Mouse (Mus musculus): ENCODE measurements around the gene Slc38a1. TPM values are rescaled to one million over a fixed set of nuclear protein-coding genes. Genes with fewer than 3 reads are reported as not detected.

The Slc38a1 gene
- polyA plus RNA-seq (2015; fragmentation: Nextera tagmentation; extraction: Ambion mirVana), result 70.6 and 78.7 TPM in 2 replicates

DNA sequence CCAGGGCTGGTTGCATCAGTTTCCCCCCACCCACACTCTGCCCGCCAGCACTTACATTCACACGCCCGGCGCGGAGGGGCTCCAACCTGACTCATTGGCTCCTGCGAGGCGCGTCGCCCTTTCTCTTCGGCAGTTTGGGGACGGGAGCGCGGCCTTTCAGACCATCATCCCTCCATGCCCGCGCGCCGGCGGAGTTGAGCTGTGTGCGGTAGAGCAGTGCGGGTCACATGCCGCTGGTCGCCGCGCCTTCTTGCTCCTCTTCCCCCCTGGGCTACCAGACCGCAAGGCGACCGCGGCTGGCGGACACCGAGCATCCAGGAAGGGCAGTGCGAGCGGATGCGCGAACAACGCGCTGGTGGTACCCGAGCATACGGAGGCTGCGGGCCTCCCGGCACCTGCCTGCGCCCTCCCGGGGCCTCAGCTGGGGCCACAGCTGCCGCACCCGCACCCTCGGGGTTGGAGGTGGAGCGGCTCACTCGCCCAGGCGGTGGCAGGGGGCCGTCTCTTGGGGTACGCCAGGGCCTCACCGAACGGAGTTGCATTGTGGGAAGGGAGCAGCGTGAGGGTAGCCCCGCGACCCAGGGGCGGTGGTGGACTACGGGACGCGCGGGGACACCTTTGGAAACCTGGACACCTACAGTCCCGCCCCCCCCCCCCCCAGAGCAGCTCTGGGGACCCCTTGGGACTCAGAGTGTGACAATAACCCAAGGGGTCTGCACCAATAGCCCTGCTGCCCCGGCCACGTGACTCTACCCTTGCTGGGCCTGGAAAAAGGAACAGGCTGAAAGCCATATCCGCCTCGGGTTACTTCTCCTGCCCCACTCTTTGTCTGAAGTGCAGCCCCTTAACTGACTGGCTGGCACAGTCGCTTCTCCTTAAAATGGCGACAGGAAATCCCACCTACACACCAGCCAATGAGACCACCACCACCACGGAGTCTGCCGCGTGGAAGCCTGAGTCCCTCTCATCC, at the start of gene Slc38a1:
Slc38a1 (minus strand) TSS at position 478 of the 970 bp plus-strand sequence.
- peak; percentile 67 for ATAC-seq (ENCODE audit: insufficient read depth, low FRiP score, low read depth)
- H3K4me3 ChIP-seq (replicated peaks), result peak within 1 kb of the TSS; percentile 70
- H3K4me2 ChIP-seq, result peak within 1 kb of the TSS; percentile 97
- peak within 1 kb of the TSS; percentile 91 for H3K27ac ChIP-seq
- no peaks in the 10 kb centered on the region for H3K9me3 ChIP-seq
- peak within 1 kb of the TSS; percentile 80 for H3K9ac ChIP-seq
- WGBS, result under 1% methylated on average over 66 of the region's 70 CpGs
- H3K36me3 ChIP-seq, result no peaks in the 10 kb centered on the region
- H3K4me1 ChIP-seq, result peaks cover 20% of the 10 kb centered on the region
- no peaks in the 10 kb centered on the region for H3K27me3 ChIP-seq (replicated peaks)

DNA sequence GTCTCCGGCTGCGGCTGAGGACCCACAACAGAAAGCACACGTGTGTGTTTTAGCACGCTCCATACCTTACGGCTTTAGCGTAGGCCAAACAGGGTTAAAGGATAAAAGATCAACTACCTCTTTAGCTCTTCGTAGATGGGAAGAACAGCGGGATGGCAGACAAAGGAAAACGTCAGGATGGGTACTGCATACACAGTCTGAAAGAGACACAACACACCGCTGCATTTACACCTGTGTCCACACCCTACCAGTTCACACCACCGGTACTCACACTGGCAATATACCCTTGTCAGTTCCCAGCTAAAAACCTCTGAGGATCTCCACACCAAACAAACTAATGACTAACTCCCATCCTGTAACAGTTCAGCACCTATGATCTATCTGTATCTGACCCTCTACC, 49.7 kb upstream of the Slc38a1 start:
- Histone ChIP-seq H3K4me1 (peaks cover 35% of the 10 kb centered on the region), H3K9me3 (no peaks in the 10 kb centered on the region), H3K27me3 (replicated peaks) (no peaks in the 10 kb centered on the region), H3K36me3 (peaks cover 76% of the 10 kb centered on the region), H3K4me3 (replicated peaks) (no peak overlapping the region), H3K27ac (no peak overlapping the region), H3K9ac (no peak overlapping the region), H3K4me2 (no peak overlapping the region)
- 89% methylated on average over 11 of the region's 11 CpGs for WGBS
- no peak for ATAC-seq (ENCODE audit: insufficient read depth, low FRiP score, low read depth)

DNA sequence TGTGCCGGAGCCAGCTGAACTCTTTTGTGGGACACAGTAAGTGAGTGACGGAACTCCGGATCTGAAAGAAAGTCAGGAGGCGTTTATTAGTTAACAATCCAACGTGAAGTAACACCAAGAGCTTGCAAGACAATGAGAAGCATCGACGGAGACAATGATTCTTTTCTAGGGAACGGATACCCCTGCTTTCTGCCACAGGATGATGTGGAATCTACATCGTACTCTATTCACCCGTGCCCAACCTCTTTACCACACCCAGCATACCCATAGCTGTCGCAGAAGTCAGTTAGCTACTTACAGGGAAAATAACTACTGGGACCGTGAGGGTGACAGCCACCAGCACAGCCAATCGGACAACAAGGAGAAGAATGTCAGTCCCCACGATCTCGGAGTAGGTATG, 48.7 kb upstream of the Slc38a1 start:
- no peak for ATAC-seq (ENCODE audit: insufficient read depth, low FRiP score, low read depth)
- Histone ChIP-seq H3K27ac (no peak overlapping the region), H3K4me2 (no peak overlapping the region), H3K9me3 (no peaks in the 10 kb centered on the region), H3K36me3 (peaks cover 76% of the 10 kb centered on the region), H3K27me3 (replicated peaks) (no peaks in the 10 kb centered on the region), H3K4me1 (peaks cover 30% of the 10 kb centered on the region), H3K9ac (no peak overlapping the region), H3K4me3 (replicated peaks) (no peak overlapping the region)
- WGBS, result 88% methylated on average over 15 of the region's 15 CpGs

DNA sequence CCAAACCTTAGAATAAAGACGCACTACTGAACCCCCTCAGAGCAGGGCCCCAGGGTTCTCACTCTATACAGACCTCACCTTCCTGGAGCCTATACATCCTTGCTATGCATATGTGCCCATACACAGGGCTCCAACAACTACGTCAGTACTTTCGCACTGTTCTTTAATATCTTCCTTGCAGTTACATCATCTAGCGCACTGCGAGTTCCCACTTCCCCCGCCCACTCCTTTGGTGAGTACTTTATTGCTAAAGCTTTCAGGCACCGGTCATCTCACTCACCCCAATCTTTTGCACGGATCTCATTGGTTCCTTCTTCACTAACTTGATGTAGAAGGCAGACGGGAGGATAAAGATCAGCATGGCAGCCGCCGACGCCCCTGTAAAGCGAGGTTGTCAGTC, 48.1 kb upstream of the Slc38a1 start:
- WGBS, result 91% methylated on average over 13 of the region's 13 CpGs
- H3K27ac ChIP-seq, result no peak overlapping the region
- peaks cover 28% of the 10 kb centered on the region for H3K4me1 ChIP-seq

GRCm38 (mm10) chr15:96689919-96690318, 47.2 kb upstream of the Slc38a1 start:
- ATAC-seq (ENCODE audit: insufficient read depth, low FRiP score, low read depth), result no peak
- no peak overlapping the region for H3K9ac ChIP-seq
- H3K4me1 ChIP-seq, result peaks cover 21% of the 10 kb centered on the region; the same call in 1 of the 2 replicates
- no peak overlapping the region for H3K4me3 ChIP-seq (replicated peaks)
- H3K36me3 ChIP-seq, result peaks cover 67% of the 10 kb centered on the region
- H3K27me3 ChIP-seq (replicated peaks), result no peaks in the 10 kb centered on the region
- H3K9me3 ChIP-seq, result no peaks in the 10 kb centered on the region
- H3K27ac ChIP-seq, result no peak overlapping the region
- WGBS, result 88% methylated on average over 9 of the region's 9 CpGs
- no peak overlapping the region for H3K4me2 ChIP-seq

More for the DNA sequence above, 48.1 kb upstream of the Slc38a1 start:
- no peak overlapping the region for H3K9ac ChIP-seq
- no peak for ATAC-seq (ENCODE audit: insufficient read depth, low FRiP score, low read depth)
- no peak overlapping the region for H3K4me2 ChIP-seq
- H3K9me3 ChIP-seq, result no peaks in the 10 kb centered on the region
- no peak overlapping the region for H3K4me3 ChIP-seq (replicated peaks)
- no peaks in the 10 kb centered on the region for H3K27me3 ChIP-seq (replicated peaks)
- peaks cover 76% of the 10 kb centered on the region for H3K36me3 ChIP-seq

GRCm38 (mm10) chr15:96688784-96689318, 46.1 kb upstream of the Slc38a1 start:
- Histone ChIP-seq H3K36me3 (peaks cover 56% of the 10 kb centered on the region), H3K9me3 (no peaks in the 10 kb centered on the region), H3K27me3 (replicated peaks) (no peaks in the 10 kb centered on the region), H3K27ac (no peak overlapping the region), H3K4me3 (replicated peaks) (no peak overlapping the region), H3K4me2 (no peak overlapping the region), H3K9ac (no peak overlapping the region), H3K4me1 (peaks cover 14% of the 10 kb centered on the region; the same call in 1 of the 2 replicates)
- 88% methylated on average over 12 of the region's 12 CpGs for WGBS
- ATAC-seq (ENCODE audit: insufficient read depth, low FRiP score, low read depth), result no peak

GRCm38 (mm10) chr15:96688036-96688435, 45.3 kb upstream of the Slc38a1 start:
- Histone ChIP-seq H3K9ac (no peak overlapping the region), H3K27ac (no peak overlapping the region), H3K36me3 (peaks cover 48% of the 10 kb centered on the region), H3K27me3 (replicated peaks) (no peaks in the 10 kb centered on the region), H3K4me3 (replicated peaks) (no peak overlapping the region), H3K4me2 (no peak overlapping the region), H3K4me1 (peaks cover 8% of the 10 kb centered on the region; the same call in 1 of the 2 replicates), H3K9me3 (no peaks in the 10 kb centered on the region)
- no peak for ATAC-seq (ENCODE audit: insufficient read depth, low FRiP score, low read depth)
- WGBS, result 84% methylated on average over 6 of the region's 6 CpGs

DNA sequence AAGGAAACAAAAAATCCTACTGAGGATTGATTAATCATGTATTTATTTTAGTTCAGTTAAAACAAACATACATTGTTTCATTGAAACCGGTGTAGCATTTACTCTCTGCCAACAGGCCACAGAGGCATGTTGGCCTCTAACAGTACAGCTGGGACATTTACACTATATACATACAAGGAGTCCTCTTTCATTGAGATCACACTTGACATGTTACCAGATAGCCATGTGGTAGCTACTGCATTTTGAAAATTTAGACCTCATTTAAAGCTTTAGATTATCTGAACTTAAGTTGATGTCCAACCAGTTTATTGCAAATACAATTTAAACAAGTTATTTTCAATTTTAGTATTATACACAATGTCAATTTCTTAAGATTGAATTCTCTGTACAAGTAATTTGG, 44.7 kb upstream of the Slc38a1 start:
- no peaks in the 10 kb centered on the region for H3K27me3 ChIP-seq (replicated peaks)
- H3K4me3 ChIP-seq (replicated peaks), result no peak overlapping the region
- no peak overlapping the region for H3K4me2 ChIP-seq
- H3K9ac ChIP-seq, result no peak overlapping the region
- WGBS, result 8% methylated on average over 1 of the region's 1 CpGs
- H3K9me3 ChIP-seq, result no peaks in the 10 kb centered on the region
- no peak for ATAC-seq (ENCODE audit: insufficient read depth, low FRiP score, low read depth)
- H3K4me1 ChIP-seq, result peaks cover 8% of the 10 kb centered on the region; the same call in 1 of the 2 replicates
- H3K27ac ChIP-seq, result no peak overlapping the region
- H3K36me3 ChIP-seq, result peaks cover 41% of the 10 kb centered on the region

DNA sequence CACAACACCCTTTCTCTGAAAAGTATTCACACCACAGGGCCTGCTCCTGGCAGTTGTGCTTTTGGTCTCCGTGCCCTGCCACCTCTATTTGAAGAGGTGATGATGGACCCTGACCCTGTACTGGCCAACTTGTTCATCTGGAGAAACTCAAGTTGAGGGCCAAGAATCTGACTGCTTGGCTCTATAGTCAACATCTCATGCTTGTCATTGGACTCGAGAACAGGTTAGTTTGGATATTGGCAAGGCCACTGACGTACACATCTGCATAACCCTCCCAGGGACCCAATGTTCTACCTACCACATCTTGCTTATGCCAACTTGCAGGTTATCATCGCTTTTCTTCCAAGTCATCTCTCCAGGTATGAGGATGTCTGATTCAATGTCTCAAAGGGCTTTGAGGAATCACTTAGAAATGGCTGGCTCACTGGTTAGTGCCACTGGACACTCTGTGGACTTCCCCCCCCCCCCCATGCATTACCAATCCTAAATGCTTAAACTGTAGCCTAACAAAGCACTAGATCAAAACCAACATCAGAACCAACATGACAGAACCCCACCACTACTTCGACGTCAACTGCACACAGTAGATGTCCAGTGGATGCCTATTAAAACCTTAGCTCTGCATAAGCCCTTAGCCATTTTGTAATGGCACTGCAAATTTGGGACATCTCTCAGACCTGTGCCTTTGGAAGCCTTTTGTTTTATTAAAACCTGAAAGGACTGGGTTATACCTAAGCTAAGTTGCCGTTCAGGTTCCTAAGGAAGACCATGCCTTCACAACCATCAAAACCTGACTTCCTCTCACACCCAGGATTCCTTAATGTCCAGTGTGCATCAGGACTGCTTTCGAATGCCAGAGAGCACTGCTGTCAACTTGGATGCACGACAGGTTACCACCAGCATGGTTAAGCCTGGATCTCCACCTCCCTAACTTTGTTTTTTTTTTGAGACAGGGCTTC, 43.8 kb upstream of the Slc38a1 start:
- Histone ChIP-seq H3K27ac (no peak overlapping the region), H3K4me1 (peaks cover 8% of the 10 kb centered on the region; the same call in 1 of the 2 replicates), H3K9ac (no peak overlapping the region), H3K9me3 (no peaks in the 10 kb centered on the region), H3K27me3 (replicated peaks) (no peaks in the 10 kb centered on the region), H3K4me2 (no peak overlapping the region), H3K4me3 (replicated peaks) (no peak overlapping the region), H3K36me3 (peaks cover 33% of the 10 kb centered on the region)
- ATAC-seq (ENCODE audit: insufficient read depth, low FRiP score, low read depth), result no peak
- 77% methylated on average over 9 of the region's 9 CpGs for WGBS

GRCm38 (mm10) chr15:96685273-96685672, 42.6 kb upstream of the Slc38a1 start:
- Histone ChIP-seq H3K4me1 (peaks cover 5% of the 10 kb centered on the region; the same call in 1 of the 2 replicates), H3K9ac (no peak overlapping the region)

DNA sequence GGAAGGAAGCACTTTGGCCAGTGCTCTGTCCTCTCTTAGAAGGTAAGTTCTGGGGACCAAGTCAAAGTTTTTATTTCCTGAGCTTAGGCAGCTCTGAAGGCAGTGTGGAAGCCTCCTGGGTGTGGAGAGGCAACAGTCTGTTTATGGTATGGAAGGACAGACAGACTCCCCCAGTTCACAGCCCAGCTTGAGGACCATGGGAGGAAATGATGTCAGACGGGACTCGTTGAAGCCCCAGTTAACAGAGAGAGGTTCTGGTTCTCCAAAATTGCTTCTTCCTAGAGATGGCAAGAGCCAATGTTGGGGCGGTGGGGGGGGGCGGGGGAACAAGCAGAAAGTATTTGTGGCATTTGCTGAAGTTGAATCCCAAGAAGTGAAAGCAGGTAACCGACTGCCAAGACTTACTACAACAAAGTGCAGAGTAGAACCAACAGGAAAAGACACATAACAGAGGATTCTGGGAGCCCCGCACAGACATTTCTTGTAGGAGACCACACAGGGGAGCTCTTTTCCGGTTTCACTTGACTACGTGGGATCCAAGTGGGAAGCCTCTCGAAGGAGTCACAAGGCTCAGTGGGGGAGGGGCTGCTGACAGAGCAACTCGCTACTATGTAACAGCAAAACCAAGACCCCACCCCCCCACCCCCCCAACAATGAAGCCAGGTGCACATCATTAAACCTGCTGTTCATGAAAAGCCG, 41.6 kb upstream of the Slc38a1 start:
- Histone ChIP-seq H3K4me1 (peaks cover 5% of the 10 kb centered on the region; the same call in 1 of the 2 replicates), H3K27ac (no peak overlapping the region), H3K4me2 (peak overlapping the region; percentile 8; the same call in 1 of the 2 replicates), H3K4me3 (replicated peaks) (no peak overlapping the region), H3K9ac (no peak overlapping the region), H3K9me3 (no peaks in the 10 kb centered on the region), H3K36me3 (peaks cover 15% of the 10 kb centered on the region), H3K27me3 (replicated peaks) (no peaks in the 10 kb centered on the region)
- ATAC-seq (ENCODE audit: insufficient read depth, low FRiP score, low read depth), result 0 out of 2 replicates have a peak, but pooled peaks have one; percentile 14
- WGBS, result 30% methylated on average over 11 of the region's 11 CpGs

More at GRCm38 (mm10) chr15:96685273-96685672, 42.6 kb upstream of the Slc38a1 start:
- Histone ChIP-seq H3K27ac (no peak overlapping the region), H3K36me3 (peaks cover 21% of the 10 kb centered on the region), H3K4me3 (replicated peaks) (no peak overlapping the region), H3K27me3 (replicated peaks) (no peaks in the 10 kb centered on the region), H3K4me2 (no peak overlapping the region), H3K9me3 (no peaks in the 10 kb centered on the region)
- WGBS, result 54% methylated on average over 6 of the region's 6 CpGs
- no peak for ATAC-seq (ENCODE audit: insufficient read depth, low FRiP score, low read depth)

Measured in stomach, embryonic 15.5 days (tissue).